Mouse (Mus musculus) testis, adult 2 months (tissue): ENCODE results near the gene Boll.
"Not testable (repeated sequence)": the region's sequence is repeated elsewhere in the genome, so short reads cannot be mapped to it uniquely, and the experiment has no call there.

Source experiments
- CTCF ChIP-seq: fragments of 200-500 bp; IDR thresholded peaks from 2 replicates; pipeline ENCODE4 v1.5.1; 2012; ENCODE audit warnings: low read depth, mild to moderate bottlenecking, inconsistent platforms, low read length, moderate library complexity; ENCODE audit not compliant: control insufficient read depth, insufficient read depth, insufficient replicate concordance
- POLR2A ChIP-seq: fragments of 200-500 bp; IDR thresholded peaks from 2 replicates; pipeline ENCODE4 v1.6.1; 2012; ENCODE audit warnings: low read depth, mild to moderate bottlenecking, inconsistent platforms, low read length, moderate library complexity; ENCODE audit not compliant: control insufficient read depth

DNA sequence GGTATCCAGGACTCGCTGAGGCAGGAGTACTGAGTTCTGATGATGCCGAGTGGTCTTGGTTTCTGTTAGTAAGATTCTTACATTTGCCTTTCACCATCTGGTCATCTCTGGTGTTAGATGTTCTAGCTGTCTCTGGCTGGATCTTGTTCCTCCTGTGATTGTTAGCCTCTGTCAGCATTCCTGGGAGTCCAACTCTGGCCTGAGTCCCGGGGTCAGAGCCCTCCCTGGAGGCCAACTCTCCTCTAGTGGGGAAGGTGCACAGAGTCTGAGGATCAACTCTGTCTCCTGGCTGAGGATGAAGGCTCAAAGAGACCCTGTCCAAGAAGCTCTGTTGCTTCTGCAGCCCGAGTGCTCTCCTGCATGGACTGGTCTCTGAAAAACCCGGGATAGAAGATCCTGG lies 37.8 kb downstream of the Boll start:
- not testable (repeated sequence) for TF ChIP-seq CTCF, POLR2A
